ENCODE assay signal across 17 mouse cellular contexts in genomic region chr1:51141381-51141780, GRCm38 (mm10).
"Had no signal": no experiment of that assay in that cellular context is flagged by ENCODE, and none has a peak within 500 bp of the region (broad histone marks: within the 10 kb centered on the region; RNA-seq: fewer than 3 reads in every experiment).

No protein-coding gene starts in this region.

- H3K9ac ChIP-seq: liver, embryonic 15.5 days; liver, postnatal 0 days; lung, embryonic 15.5 days; midbrain, embryonic 13.5 days; midbrain, embryonic 15.5 days; neural tube, embryonic 12.5 days; stomach, embryonic 15.5 days had no signal

- H3K4me1 ChIP-seq: liver, embryonic 15.5 days; lung, embryonic 15.5 days; midbrain, embryonic 13.5 days; midbrain, embryonic 15.5 days; neural tube, embryonic 12.5 days; stomach, embryonic 15.5 days had no signal

- DNase-seq: liver, postnatal 0 days; lung, adult 2 months; lung, postnatal 10 days; lung, postnatal 36 days; right cerebral cortex, postnatal 14 days; thymus, postnatal 14 days; thymus, postnatal 36 days had no signal

- ATAC-seq: liver, postnatal 0 days; midbrain, embryonic 13.5 days; midbrain, embryonic 15.5 days had no signal

- H3K4me3 ChIP-seq: liver, embryonic 15.5 days; lung, embryonic 15.5 days; megakaryocyte, embryonic 14.5 days; midbrain, embryonic 13.5 days; midbrain, embryonic 15.5 days; neural tube, embryonic 12.5 days; stomach, embryonic 15.5 days had no signal

- H3K9me3 ChIP-seq: liver, embryonic 15.5 days; lung, embryonic 15.5 days; megakaryocyte, embryonic 14.5 days; midbrain, embryonic 13.5 days; midbrain, embryonic 15.5 days; neural tube, embryonic 12.5 days; stomach, embryonic 15.5 days had no signal

- H3K27ac ChIP-seq: liver, embryonic 15.5 days; lung, embryonic 15.5 days; macrophage; midbrain, embryonic 13.5 days; midbrain, embryonic 15.5 days; neural tube, embryonic 12.5 days; stomach, embryonic 15.5 days; stomach, postnatal 0 days had no signal

- H3K27me3 ChIP-seq: liver, embryonic 15.5 days; lung, embryonic 15.5 days; megakaryocyte, embryonic 14.5 days; midbrain, embryonic 15.5 days; neural tube, embryonic 12.5 days; stomach, embryonic 15.5 days had no signal

- H3K4me2 ChIP-seq: liver, embryonic 15.5 days; lung, embryonic 15.5 days; midbrain, embryonic 11.5 days; midbrain, embryonic 13.5 days; midbrain, embryonic 15.5 days; neural tube, embryonic 12.5 days; stomach, embryonic 15.5 days had no signal

- H3K36me3 ChIP-seq: liver, embryonic 15.5 days; lung, embryonic 15.5 days; midbrain, embryonic 13.5 days; midbrain, embryonic 15.5 days; neural tube, embryonic 12.5 days; stomach, embryonic 15.5 days had no signal
